12 mouse cellular contexts compared by ENCODE assay signal in the genomic region with DNA sequence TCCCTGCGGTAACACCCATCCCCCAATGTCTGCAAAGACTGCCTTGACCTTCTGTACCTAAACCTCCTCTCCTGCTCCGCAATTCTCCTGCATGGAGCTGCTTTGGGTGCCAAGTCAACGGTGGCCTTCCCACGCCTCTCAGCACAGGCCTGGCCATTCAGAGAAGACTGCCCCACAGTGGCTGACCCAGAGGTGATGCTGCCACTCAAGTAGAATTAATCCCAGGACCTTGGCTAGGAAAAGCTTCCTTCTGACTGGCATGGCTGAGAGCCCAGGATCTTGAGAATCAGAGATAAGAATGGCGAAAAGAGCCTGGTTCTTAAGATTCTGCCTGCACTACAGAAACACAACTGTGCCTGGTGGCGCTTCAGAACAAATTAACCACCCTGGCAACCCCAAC.
DNase-seq lines count a peak whose midpoint lies in the region; ATAC-seq lines count a peak whose summit lies in the region.
"Had no signal": no experiment of that assay in that cellular context is flagged by ENCODE, and none has a peak within 500 bp of the region (broad histone marks: within the 10 kb centered on the region; RNA-seq: fewer than 3 reads in every experiment).

No protein-coding gene starts in this region.

- H3K36me3 ChIP-seq in hindbrain, embryonic 14.5 days (replicated peaks; ENCODE audit: control insufficient read depth, insufficient read depth): no peaks in the 10 kb centered on the region
- no peaks in the 10 kb centered on the region for H3K36me3 ChIP-seq in hindbrain, embryonic 11.5 days (ENCODE audit: control insufficient read depth, insufficient read depth, low read length)
- H3K36me3 ChIP-seq in forebrain, embryonic 16.5 days (ENCODE audit: control insufficient read depth, insufficient read depth): no peaks in the 10 kb centered on the region
- H3K36me3 ChIP-seq: heart, embryonic 15.5 days; liver, embryonic 13.5 days had no signal

- H3K4me3 ChIP-seq in hindbrain, embryonic 14.5 days (replicated peaks; ENCODE audit: low read length): no peak overlapping the region
- H3K4me3 ChIP-seq in hindbrain, embryonic 11.5 days (ENCODE audit: low read depth, low read length): no peak overlapping the region
- H3K4me3 ChIP-seq in forebrain, embryonic 16.5 days (replicated peaks; ENCODE audit: low read length): no peak overlapping the region
- H3K4me3 ChIP-seq: heart, embryonic 15.5 days; liver, embryonic 13.5 days had no signal

- H3K4me1 ChIP-seq in hindbrain, embryonic 14.5 days (replicated peaks; ENCODE audit: control insufficient read depth, insufficient read depth, low read length): no peaks in the 10 kb centered on the region
- H3K4me1 ChIP-seq in hindbrain, embryonic 11.5 days (replicated peaks; ENCODE audit: control insufficient read depth, insufficient read depth, low read length): no peaks in the 10 kb centered on the region
- H3K4me1 ChIP-seq in forebrain, embryonic 16.5 days (replicated peaks; ENCODE audit: control insufficient read depth, insufficient read depth, low read length): peaks cover 18% of the 10 kb centered on the region
- H3K4me1 ChIP-seq: liver, embryonic 13.5 days had no signal

- H3K27ac ChIP-seq in hindbrain, embryonic 14.5 days: no peak overlapping the region
- no peak overlapping the region for H3K27ac ChIP-seq in hindbrain, embryonic 11.5 days (ENCODE audit: low read depth, low read length)
- H3K27ac ChIP-seq in forebrain, embryonic 16.5 days (ENCODE audit: low read length): no peak overlapping the region
- H3K27ac ChIP-seq: heart, embryonic 15.5 days; liver, embryonic 13.5 days had no signal

- no peak overlapping the region for H3K4me2 ChIP-seq in hindbrain, embryonic 14.5 days (replicated peaks)
- no peak overlapping the region for H3K4me2 ChIP-seq in hindbrain, embryonic 11.5 days (replicated peaks; ENCODE audit: low read depth, low read length)
- no peak overlapping the region for H3K4me2 ChIP-seq in forebrain, embryonic 16.5 days (ENCODE audit: low read length)
- H3K4me2 ChIP-seq: heart, embryonic 15.5 days; liver, embryonic 13.5 days had no signal

- H3K27me3 ChIP-seq in hindbrain, embryonic 14.5 days (ENCODE audit: control insufficient read depth, insufficient read depth, low read length): no peaks in the 10 kb centered on the region
- H3K27me3 ChIP-seq in hindbrain, embryonic 11.5 days (ENCODE audit: control insufficient read depth, insufficient read depth, low read length): no peaks in the 10 kb centered on the region
- H3K27me3 ChIP-seq in forebrain, embryonic 16.5 days (replicated peaks; ENCODE audit: control insufficient read depth, insufficient read depth, low read length): no peaks in the 10 kb centered on the region
- H3K27me3 ChIP-seq: heart, embryonic 15.5 days; liver, embryonic 13.5 days had no signal

- DNase-seq in hindbrain, embryonic 14.5 days (ENCODE audit: low spot score): no peak
- no peak for DNase-seq in hindbrain, embryonic 11.5 days (ENCODE audit: low spot score)
- peak; percentile 6 for DNase-seq in adrenal gland, postnatal 25 days
- DNase-seq in lung, postnatal 10 days: peak; percentile 36
- no peak for DNase-seq in heart, adult 18-20 months
- no peak for DNase-seq in kidney, adult 9 months
- no peak for DNase-seq in thymus, postnatal 0 days (ENCODE audit: low spot score)
- DNase-seq: kidney, postnatal 25 days; liver, embryonic 13.5 days; thymus, adult 2 months had no signal

- ATAC-seq in hindbrain, embryonic 14.5 days (ENCODE audit: low FRiP score): peak; percentile 46; the same call in 1 of the 2 replicates
- no peak for ATAC-seq in hindbrain, embryonic 11.5 days (ENCODE audit: low FRiP score)
- peak; percentile 43 for ATAC-seq in forebrain, embryonic 16.5 days

- H3K9me3 ChIP-seq in hindbrain, embryonic 14.5 days (ENCODE audit: control insufficient read depth, low read length): no peaks in the 10 kb centered on the region
- H3K9me3 ChIP-seq in hindbrain, embryonic 11.5 days (ENCODE audit: control insufficient read depth, low read length): no peaks in the 10 kb centered on the region
- no peaks in the 10 kb centered on the region for H3K9me3 ChIP-seq in forebrain, embryonic 16.5 days (ENCODE audit: control insufficient read depth, low read length)
- H3K9me3 ChIP-seq: heart, embryonic 15.5 days; liver, embryonic 13.5 days had no signal

- no peak overlapping the region for H3K9ac ChIP-seq in hindbrain, embryonic 14.5 days
- H3K9ac ChIP-seq in hindbrain, embryonic 11.5 days (ENCODE audit: low read depth, low read length): no peak overlapping the region
- H3K9ac ChIP-seq in forebrain, embryonic 16.5 days (replicated peaks; ENCODE audit: low read depth, low read length): no peak overlapping the region
- H3K9ac ChIP-seq: heart, embryonic 15.5 days; liver, embryonic 13.5 days had no signal

- 79% methylated on average over 6 of the region's 6 CpGs for WGBS in hindbrain, embryonic 14.5 days
- WGBS in hindbrain, embryonic 11.5 days: 88% methylated on average over 6 of the region's 6 CpGs
- 56% methylated on average over 6 of the region's 6 CpGs for WGBS in forebrain, embryonic 16.5 days

Comparison
In these comparisons a context has a peak if more than half of its experiments do, and no peak if none do; other contexts are left out.
1. DNase-seq: peak in adrenal gland, postnatal 25 days (single experiment) and lung, postnatal 10 days (single experiment); none in hindbrain, embryonic 14.5 days (single experiment), hindbrain, embryonic 11.5 days (single experiment), heart, adult 18-20 months (0 of 2), kidney, adult 9 months (single experiment) and thymus, postnatal 0 days (single experiment).